Mouse (Mus musculus): Measurements from ENCODE around the gene Wdr73.

The Wdr73 gene

GRCm38 (mm10) chr7:80855316-80855715 lies 45.8 kb downstream of the Wdr73 start:
- no peak for ATAC-seq (ENCODE audit: low TSS enrichment)

DNA sequence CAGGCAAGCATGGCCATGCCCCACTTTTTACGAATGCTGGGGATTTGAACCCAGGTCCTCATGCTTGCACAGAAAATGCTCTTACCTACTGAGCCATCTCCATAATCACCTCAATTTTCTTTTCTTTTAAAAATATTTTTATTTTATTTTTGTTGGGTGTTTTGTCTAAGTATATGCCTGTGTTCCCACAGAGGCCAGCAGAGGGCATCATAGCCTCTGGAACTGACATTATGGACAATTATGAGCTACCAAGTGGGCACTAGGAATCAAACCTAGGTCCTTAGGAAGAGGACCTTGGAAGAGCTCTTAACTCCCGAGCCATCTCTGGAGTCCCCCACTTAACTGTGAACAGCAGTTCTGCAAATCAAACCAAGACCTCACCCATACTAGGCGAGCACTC lies 47.9 kb downstream of the Wdr73 start:
- ATAC-seq (ENCODE audit: low TSS enrichment): no peak

DNA sequence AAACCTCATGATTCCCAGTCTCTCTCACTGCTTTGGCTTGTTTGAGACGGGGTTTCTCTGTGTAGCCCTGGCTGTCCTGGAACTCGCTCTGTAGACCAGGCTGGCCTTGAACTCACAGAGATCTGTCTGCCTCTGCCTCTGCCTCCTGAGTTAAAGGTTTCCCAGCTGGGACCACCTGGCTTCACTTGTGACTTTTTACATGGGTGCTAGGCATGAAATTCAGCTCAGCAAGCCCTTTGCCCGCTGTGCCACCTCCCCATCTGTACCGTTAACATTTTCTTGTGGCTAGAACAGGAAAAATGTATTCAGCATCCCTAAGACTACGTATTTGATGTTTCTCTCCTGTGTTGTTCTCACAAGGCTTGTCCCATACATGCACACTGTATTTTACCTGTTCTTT lies 50.5 kb downstream of the Wdr73 start:
- no peak for ATAC-seq (ENCODE audit: low TSS enrichment)

- peak; percentile 78 for ATAC-seq (ENCODE audit: low TSS enrichment)
These were observed 51.4 kb downstream of the Wdr73 start for GRCm38 (mm10) chr7:80849710-80850109.

DNA sequence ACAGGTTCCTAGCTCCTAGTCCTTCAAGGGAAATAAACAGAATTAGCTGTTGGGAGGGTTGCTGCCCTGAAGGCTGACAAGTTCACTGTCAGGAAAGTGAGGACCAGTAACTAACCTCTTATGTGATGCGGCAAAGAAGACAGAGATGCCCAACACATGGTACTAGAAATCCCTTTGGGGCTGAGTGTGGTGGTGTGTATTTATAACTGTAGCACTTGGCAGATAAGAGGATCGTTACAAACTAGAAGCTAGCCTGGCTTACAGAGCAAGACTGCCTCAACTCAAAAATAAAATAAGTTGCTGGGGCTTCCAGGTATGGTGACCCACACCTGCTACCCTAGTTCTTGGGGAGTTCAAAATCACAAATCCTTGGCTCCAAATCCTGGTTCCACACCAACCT lies 51.8 kb downstream of the Wdr73 start:
- no peak for ATAC-seq (ENCODE audit: low TSS enrichment)

DNA sequence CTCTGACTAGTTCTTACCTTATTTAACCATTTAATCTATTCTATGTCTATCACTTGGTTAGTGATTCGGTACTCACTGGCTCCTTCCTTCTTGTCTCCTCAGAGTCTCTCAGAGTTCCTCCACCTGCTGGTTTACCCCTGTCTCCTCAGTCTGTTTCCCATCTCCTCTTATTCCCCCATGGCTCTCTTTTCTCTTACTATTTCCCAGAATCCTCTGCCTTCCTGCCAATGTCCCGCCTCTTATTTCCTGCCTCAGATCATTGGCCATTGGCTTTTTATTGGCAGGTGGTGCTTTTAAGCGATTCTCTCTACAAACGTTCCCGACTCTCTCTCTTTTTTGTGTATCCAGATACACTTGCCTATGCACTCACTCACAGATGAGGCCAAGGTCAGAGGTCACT lies 54.4 kb downstream of the Wdr73 start:
- ATAC-seq (ENCODE audit: low TSS enrichment): no peak

DNA sequence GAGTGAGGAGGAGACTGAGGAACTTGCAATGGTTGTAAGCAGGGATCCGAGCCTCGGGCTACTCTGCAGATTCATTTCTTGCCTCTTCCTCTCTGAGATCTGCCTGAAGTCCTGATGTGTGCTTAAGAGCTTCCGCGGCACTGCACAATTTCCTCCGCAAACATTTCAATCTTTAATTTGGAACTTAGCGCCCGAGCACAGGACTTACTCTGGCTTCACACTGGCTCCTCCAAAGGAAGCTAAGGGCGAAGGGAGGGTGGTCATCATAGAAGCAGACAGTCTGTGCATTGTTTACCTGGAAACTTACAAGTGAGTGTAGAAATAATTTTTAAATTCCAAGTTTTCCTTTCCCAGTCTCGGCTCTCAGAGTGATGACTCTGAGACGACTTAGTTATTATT lies 54.8 kb downstream of the Wdr73 start:
- no peak for ATAC-seq (ENCODE audit: low TSS enrichment)

DNA sequence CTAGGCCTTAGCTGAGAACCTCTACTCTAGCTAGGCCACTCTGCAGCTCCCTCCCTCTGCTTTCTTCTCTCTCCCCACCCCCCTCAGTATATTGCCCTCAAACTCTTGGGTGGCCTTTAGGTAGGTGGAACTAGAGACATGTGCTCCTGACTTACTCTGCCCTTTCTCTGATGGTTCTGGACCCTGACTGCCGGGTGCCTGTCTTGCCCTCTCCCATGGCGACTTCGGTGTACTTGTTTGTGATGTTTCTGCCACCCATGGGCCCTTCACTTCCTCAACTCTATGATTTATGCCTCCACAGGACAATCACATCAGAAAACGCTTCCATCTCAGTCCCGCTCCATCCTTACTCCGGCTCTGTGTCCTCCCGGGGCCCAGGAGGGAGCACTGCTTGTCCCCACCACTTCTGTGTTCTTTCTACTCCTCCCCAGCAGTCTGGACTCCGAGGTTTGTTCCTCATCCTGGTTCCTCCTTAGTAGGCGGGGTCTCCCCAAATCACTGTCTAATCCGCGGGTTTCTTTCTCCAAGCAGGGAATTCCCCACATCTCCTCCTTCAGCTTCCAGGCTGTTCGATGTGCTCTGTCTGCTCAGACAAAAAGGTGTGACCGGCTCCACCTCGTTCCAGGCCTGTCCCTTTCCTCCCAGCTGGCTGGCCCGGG lies 55.3 kb downstream of the Wdr73 start:
- no peak for ATAC-seq (ENCODE audit: low TSS enrichment)

- ATAC-seq (ENCODE audit: low TSS enrichment): no peak
These were observed 56.4 kb downstream of the Wdr73 start for GRCm38 (mm10) chr7:80844691-80845090.

GRCm38 (mm10) chr7:80843910-80844640 lies 57.0 kb downstream of the Wdr73 start:
- ATAC-seq (ENCODE audit: low TSS enrichment): no peak

DNA sequence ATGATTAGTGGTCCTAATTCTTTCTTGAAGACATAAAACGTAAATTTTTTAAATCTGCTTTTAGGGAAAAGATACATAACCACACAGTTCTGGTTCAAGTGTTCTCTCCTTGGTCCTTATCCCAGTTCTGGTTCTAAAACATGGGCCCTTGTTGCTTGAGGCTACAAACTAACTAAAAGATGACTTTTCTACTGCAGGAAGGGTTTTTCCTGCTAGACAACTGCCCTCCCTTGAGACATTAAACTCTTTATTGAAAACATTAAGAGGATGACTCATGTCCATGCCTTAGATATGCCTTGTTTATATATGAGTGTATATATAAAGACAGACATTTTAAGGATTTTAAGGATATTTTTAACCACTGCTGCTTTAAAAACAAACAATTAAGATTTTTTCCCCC lies 57.9 kb downstream of the Wdr73 start:
- ATAC-seq (ENCODE audit: low TSS enrichment): no peak

DNA sequence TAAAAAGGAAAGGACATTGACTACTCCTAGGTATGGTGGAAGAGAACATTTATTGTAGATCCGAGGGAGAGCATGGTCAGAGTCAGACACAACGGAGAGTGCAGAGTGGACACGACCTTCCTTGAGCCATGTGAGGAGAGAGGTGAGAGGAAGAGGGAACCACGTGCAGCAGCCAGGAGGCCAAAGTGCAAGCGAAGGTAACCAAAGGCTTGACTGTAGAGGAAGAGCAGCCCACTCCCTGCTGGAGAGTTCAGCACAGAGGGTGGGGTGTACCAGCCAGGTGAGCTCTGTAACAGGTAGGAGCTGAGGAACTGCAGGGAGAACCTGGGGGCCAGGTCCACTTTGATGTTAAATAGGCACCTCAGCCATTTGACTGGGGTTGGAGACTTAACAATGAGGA lies 58.9 kb downstream of the Wdr73 start:
- no peak for ATAC-seq (ENCODE audit: low TSS enrichment)

- ATAC-seq (ENCODE audit: low TSS enrichment): peak; percentile 81; the same call in 1 of the 2 replicates
These were observed 60.1 kb downstream of the Wdr73 start for GRCm38 (mm10) chr7:80840937-80841336.
